Mouse (Mus musculus) thymus, postnatal 36 days (tissue): Measurements from ENCODE around the gene Mlec.
"Not testable (repeated sequence)": the region's sequence is repeated elsewhere in the genome, so short reads cannot be mapped to it uniquely, and the experiment has no call there.

ENCODE experiments used
- DNase-seq, 2 experiments: peaks; one replicate each; pipeline ENCODE4 v3.0.0; 2022; ENCODE audit warnings: mixed read lengths in 2 of 2

The Mlec gene

GRCm38 (mm10) chr5:115124690-115125089 lies 33.3 kb downstream of the Mlec start:
- peak in 1 of 2 experiments; percentile 30 for DNase-seq

- no peak for DNase-seq
Measured at GRCm38 (mm10) chr5:115120978-115121377, 37.0 kb downstream of the Mlec start.

GRCm38 (mm10) chr5:115118961-115119570 lies 38.9 kb downstream of the Mlec start, which contains the start of gene Acads:
Gene Acads (minus strand): TSS chr5:115119346.
- DNase-seq: peak; percentile 92 to 96

- no peak for DNase-seq
Measured at GRCm38 (mm10) chr5:115117467-115117866, 40.5 kb downstream of the Mlec start.

- no peak for DNase-seq
Measured at GRCm38 (mm10) chr5:115116426-115116825, 41.6 kb downstream of the Mlec start.

- no peak for DNase-seq
Measured at GRCm38 (mm10) chr5:115114501-115114900, 43.5 kb downstream of the Mlec start.

GRCm38 (mm10) chr5:115113244-115113643 lies 44.7 kb downstream of the Mlec start:
- no peak for DNase-seq

- no peak for DNase-seq
Measured at GRCm38 (mm10) chr5:115111156-115111555, 46.8 kb downstream of the Mlec start.

GRCm38 (mm10) chr5:115103253-115103652 lies 54.7 kb downstream of the Mlec start:
- DNase-seq: not testable (repeated sequence)

- no peak for DNase-seq
Measured at GRCm38 (mm10) chr5:115102231-115102630, 55.7 kb downstream of the Mlec start.

- no peak for DNase-seq
Measured at GRCm38 (mm10) chr5:115100473-115100872, 57.5 kb downstream of the Mlec start.

GRCm38 (mm10) chr5:115099991-115100390 lies 58.0 kb downstream of the Mlec start:
- DNase-seq: no peak

- no peak for DNase-seq
Measured at GRCm38 (mm10) chr5:115099530-115099929, 58.4 kb downstream of the Mlec start.

- no peak for DNase-seq
Measured at GRCm38 (mm10) chr5:115098195-115098594, 59.8 kb downstream of the Mlec start, which contains the start of gene Gm10401. Gene Gm10401 (minus strand): TSS chr5:115098295.
